Mouse (Mus musculus): Measurements from ENCODE around the gene Wfdc1.

Gene Wfdc1

GRCm38 (mm10) chr8:119639798-119640197 lies 26.4 kb upstream of the Wfdc1 start:
- 59% methylated on average over 7 of the region's 7 CpGs for WGBS

- 92% methylated on average over 5 of the region's 5 CpGs for WGBS
These were observed 25.1 kb upstream of the Wfdc1 start for GRCm38 (mm10) chr8:119641058-119641457.

DNA sequence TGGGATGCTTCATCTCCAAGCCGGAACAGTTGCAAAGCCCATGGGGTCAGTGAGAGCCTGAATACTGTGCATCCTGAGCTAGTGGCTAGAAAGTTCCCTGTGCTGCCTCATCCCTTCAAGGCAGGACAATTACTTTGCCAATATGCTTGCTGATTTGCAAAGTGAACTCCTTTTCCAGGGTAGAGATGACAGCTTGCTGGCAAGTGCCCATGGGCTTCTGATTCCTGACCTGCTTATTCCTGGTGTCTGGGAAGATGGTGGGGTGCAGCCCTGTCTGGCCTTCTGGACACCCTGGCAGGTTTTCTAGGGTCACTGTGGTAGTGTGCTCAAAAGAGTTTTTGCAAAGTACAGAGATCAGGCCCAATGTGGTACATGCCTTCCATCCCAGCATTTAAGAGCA lies 23.2 kb upstream of the Wfdc1 start:
- 92% methylated on average over 1 of the region's 1 CpGs for WGBS

- 79% methylated on average over 17 of the region's 17 CpGs for WGBS
These were observed 21.7 kb upstream of the Wfdc1 start for GRCm38 (mm10) chr8:119644429-119644960.

GRCm38 (mm10) chr8:119644981-119645597 lies 21.1 kb upstream of the Wfdc1 start:
- 72% methylated on average over 18 of the region's 18 CpGs for WGBS

DNA sequence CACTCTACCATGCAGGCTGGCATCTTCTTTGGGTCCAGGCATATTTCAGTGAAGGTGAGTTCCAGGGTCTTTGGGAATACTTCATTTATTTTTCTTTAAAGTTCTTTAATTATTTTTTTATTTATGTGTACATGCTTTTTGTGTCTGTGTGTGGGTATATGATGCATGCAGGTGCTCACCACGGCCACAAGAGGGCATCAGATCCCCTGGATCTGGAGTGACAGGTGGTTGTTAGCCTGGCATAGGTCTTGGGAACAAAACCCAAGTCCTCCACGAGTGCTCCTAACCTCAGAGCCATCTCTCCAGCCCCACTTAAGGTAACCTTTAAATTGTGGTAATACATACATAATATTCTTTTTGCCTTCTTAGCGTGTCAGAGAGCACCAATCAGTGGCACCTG lies 20.0 kb upstream of the Wfdc1 start:
- WGBS, result 83% methylated on average over 3 of the region's 3 CpGs

- 80% methylated on average over 7 of the region's 7 CpGs for WGBS
These were observed 19.3 kb upstream of the Wfdc1 start for GRCm38 (mm10) chr8:119646846-119647245.

DNA sequence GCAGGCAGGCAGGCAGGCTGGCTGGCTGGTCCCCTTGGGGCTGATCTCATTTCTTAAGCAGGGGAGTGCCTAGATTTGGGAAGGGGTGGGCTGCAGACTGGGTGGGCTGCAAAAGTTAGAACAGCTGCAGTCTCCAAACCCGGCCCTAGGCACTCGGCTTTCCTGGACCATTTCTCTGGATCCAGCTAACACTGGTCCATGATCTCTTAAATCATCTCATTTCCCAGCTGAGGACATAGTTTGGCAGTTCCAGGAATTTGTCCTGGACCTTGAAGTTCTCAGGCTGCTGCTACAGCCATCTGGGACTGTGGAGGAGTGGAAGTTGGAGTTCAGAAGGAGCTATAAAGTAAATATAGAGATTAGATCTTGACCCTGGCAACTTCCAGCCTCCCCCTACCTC lies 14.8 kb upstream of the Wfdc1 start:
- 79% methylated on average over 2 of the region's 2 CpGs for WGBS

DNA sequence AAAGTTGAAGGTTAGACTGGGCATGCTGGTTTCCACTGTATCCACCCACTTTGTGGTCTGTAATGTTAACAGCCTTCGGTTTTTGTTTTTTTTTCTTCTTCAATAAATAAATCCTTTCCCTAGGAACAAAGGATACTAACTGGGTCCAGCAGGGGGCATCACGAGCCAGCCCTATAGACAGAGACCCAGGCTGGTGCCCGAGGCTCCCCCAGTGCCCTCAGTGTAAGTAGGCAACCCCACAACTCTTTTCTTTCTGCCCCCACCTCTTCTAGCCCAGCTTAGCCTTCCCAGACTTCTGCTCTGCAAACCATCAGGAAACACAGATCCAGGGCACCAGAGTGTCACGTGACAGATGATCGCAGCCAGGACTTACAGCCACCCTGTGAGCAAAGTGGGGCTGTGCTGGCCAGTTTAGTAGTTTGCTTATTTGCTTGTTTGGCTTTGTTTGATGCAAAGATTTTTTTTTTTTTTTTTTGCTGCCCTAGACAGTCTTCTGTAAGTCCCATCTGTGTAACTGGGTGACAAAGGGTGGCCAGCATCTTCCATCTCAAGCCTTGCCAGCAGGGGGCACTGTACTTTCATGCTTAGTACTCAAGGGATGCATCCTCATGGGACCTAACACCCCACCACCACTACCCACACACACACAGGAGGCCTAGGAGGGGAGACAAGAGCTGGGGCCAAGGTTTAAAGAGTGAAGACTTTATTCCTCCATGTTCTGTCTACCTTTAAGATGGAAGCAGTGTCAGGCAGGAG lies 9.3 kb upstream of the Wfdc1 start:
- WGBS, result 56% methylated on average over 5 of the region's 5 CpGs

DNA sequence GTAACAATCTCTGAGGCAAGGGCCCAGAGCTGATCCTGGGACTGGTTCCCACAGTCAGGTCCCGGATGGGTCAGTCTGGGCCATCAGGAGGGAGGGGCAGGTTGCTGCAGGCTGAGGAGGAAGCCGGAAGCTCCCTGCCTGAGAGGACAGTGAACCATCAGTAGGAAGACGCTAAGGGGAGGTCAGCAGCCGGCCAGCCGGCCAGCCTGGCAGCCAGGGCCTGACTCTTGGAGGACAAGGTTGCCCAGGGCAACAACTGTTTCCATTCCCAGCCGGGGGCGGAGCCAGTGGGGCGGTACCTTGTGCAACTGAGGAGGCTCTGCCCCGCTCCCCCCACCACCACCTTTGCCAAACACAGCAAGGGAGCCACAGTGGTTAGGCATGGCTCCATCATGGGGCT lies 5.1 kb upstream of the Wfdc1 start:
- whole genome bisulfite sequencing, result 32% methylated on average over 9 of the region's 9 CpGs

DNA sequence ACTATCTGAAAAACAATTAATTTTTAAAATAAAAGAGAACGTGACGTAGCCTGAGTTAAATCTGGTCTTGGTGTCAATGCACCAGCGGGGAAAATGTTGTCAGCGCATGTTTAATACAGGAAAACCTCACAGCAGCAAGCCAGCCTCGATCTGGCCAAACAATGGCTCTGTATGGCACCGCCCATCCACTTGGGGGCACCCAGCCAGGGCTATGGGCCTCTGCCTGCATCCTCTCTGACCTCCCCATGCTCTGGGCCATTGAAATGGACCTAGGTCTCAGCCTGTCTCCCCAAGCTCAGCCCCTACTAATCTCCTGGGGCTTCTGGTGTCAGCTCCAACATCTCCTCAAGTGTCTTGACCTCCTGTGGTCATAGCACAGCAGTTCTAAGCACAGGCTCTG lies 4.3 kb upstream of the Wfdc1 start:
- WGBS, result 74% methylated on average over 6 of the region's 6 CpGs

- 74% methylated on average over 11 of the region's 11 CpGs for WGBS
These were observed 2.7 kb upstream of the Wfdc1 start for GRCm38 (mm10) chr8:119663440-119663839.

DNA sequence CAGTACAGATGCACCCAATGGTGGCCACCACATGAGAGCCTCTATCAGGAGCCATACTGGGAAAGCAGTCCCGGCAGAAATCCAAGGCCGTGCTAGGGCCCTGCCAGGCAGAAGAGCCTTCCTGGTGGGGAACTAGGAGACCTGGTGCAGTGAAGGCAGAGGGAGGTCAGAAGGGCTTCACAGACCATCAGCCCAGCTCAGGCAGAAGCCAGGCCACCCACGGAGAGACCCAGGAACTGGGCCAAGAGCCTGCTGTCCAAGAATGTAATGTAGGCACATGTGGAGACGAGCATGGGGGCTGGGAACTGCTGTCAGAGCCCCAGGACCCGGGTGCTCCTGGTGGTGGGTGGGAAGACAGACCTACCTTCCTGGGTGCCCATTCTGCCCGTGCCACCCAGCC lies 895 bp upstream of the Wfdc1 start:
- 75% methylated on average over 6 of the region's 6 CpGs for WGBS

GRCm38 (mm10) chr8:119668447-119668846 lies 2.3 kb downstream of the Wfdc1 start:
- 61% methylated on average over 9 of the region's 9 CpGs for WGBS

GRCm38 (mm10) chr8:119669284-119669683 lies 3.1 kb downstream of the Wfdc1 start:
- WGBS, result 62% methylated on average over 12 of the region's 12 CpGs

DNA sequence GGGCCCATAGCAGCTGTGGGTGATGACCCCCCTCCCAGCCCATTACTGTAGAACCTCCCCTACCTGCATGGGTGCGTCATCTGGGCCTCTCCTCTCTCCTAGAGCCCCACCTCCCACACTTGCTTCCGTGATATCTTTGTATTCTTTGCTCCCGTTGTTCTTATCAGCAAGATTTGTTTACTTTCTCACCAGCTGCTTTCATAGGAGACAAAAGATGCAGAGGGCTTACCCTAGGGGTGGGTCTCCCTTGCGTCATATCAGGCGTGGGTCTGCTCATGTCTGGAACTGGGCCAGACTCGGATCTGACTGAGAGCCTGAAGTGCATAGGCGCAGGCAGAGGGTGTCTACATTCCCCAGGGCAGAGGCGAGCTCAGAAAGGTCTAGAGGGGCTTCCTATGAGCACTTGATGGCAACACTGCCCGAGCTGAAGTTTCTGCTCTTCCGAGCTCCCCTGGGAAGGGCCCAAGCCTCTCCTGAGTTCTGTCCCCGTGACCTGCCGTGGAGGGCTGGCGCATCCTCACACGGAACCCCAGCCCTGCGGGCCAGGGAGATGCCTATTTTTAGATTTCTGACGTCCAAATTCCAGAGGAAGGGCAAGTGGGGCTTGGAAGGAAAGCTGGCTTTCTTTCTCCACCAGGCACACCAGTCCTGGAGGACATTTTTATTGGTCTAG lies 4.4 kb downstream of the Wfdc1 start:
- 58% methylated on average over 16 of the region's 16 CpGs for WGBS

DNA sequence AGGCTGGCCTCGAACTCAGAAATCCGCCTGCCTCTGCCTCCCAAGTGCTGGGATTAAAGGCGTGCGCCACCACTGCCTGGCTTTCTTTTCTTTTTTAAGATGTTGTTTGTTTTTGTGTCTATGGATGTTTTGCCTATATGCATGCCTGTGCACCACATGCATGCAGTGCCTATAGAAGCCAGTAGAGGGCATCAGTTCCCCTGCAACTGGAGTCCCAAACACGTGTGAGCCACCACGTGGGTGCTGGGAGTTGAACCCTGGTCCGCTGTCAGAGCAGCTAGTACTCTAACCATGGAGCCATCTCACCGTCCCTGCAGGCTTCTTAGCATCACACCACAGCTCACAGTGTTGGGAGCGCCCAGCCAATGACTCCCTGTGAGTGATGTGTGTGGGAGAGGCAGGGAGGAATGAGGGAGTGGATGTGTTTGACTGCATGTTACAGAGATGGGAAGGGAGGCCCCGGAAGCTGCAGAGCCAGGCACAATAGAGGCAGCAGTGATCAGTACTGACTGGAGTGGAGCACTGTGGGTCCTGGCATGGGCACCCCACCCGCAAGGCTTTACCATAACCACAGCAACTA lies 7.9 kb downstream of the Wfdc1 start:
- WGBS, result 77% methylated on average over 11 of the region's 11 CpGs

GRCm38 (mm10) chr8:119675457-119675856 lies 9.3 kb downstream of the Wfdc1 start:
- WGBS, result 75% methylated on average over 5 of the region's 5 CpGs

- WGBS, result 12% methylated on average over 8 of the region's 8 CpGs
These were observed 10.2 kb downstream of the Wfdc1 start for GRCm38 (mm10) chr8:119676389-119676788.

DNA sequence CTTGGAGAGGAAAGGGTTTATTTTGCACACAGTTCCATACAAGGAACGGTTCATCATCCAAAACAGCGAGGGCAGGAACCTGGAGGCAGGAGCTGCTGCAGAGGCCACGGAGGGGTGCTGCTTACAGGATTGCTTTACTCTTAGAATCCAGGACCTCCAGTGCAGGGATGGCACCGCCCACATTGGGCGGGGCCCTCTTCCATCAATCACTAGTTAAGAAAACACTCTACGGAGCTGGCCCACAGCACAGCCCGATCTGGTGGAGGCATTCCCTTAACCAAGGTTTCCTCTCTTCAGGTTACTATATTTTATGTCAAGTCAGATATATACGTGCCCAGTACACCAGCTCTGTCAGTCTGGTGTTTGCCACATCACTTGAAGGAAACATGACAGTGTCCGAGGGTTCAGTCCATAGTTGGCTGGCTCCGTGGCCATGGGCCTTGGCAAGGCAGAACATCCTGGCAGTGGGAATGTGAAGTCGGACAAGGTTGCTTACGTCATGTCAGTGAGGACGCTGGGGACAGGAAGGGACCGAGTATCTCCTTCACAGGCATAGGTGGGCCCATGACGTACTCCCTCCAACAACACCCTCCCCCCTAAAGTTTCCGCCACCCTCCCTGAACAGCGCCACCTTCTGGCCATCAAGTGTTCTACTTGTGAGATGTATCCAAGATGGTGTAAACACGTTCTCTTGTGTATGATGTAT lies 12.1 kb downstream of the Wfdc1 start:
- WGBS, result 15% methylated on average over 18 of the region's 18 CpGs

GRCm38 (mm10) chr8:119679184-119679583 lies 13.0 kb downstream of the Wfdc1 start:
- WGBS, result 74% methylated on average over 14 of the region's 14 CpGs

- 92% methylated on average over 6 of the region's 6 CpGs for WGBS
These were observed 24.4 kb downstream of the Wfdc1 start for GRCm38 (mm10) chr8:119690602-119691001.
